In genomic region chr11:46073850-46074688, GRCm38 (mm10) we compare ENCODE assay signal across 12 mouse cellular contexts. TPM values are rescaled to one million over a fixed set of nuclear protein-coding genes. Genes with fewer than 3 reads are reported as not detected.
DNase-seq lines count a peak whose midpoint lies in the region; ATAC-seq and TF ChIP-seq lines count a peak whose summit lies in the region.
"Had no signal": no experiment of that assay in that cellular context is flagged by ENCODE, and none has a peak within 500 bp of the region (broad histone marks: within the 10 kb centered on the region; RNA-seq: fewer than 3 reads in every experiment).

No protein-coding gene starts in this region.

- no peak overlapping the region for H3K4me3 ChIP-seq in heart, embryonic 15.5 days
- no peak overlapping the region for H3K4me3 ChIP-seq in lung, postnatal 0 days (ENCODE audit: low read depth, low read length)
- no peak overlapping the region for H3K4me3 ChIP-seq in heart, postnatal 0 days (ENCODE audit: low read depth, low read length)
- no peak overlapping the region for H3K4me3 ChIP-seq in stomach, embryonic 16.5 days (replicated peaks; ENCODE audit: low read length)
- H3K4me3 ChIP-seq: forebrain, embryonic 13.5 days had no signal

- no peak for ATAC-seq in heart, embryonic 15.5 days (replicated peaks; ENCODE audit: insufficient number of reproducible peaks, insufficient read depth, low FRiP score, low read depth)
- no peak for ATAC-seq in lung, postnatal 0 days
- ATAC-seq in heart, postnatal 0 days (ENCODE audit: insufficient read depth, low read depth): no peak
- no peak for ATAC-seq in stomach, embryonic 16.5 days (ENCODE audit: insufficient read depth, low FRiP score)
- ATAC-seq: forebrain, embryonic 13.5 days; hindbrain, embryonic 16.5 days had no signal

- WGBS in heart, embryonic 15.5 days: 85% methylated on average over 17 of the region's 17 CpGs
- 83% methylated on average over 16 of the region's 17 CpGs for WGBS in lung, postnatal 0 days
- WGBS in heart, postnatal 0 days: 82% methylated on average over 17 of the region's 17 CpGs
- WGBS in stomach, embryonic 16.5 days: 85% methylated on average over 17 of the region's 17 CpGs

- H3K4me1 ChIP-seq in heart, embryonic 15.5 days (replicated peaks): peaks cover 74% of the 10 kb centered on the region
- peaks cover 6% of the 10 kb centered on the region; the same call in 1 of the 2 replicates for H3K4me1 ChIP-seq in lung, postnatal 0 days (ENCODE audit: insufficient read depth, low read depth, low read length)
- H3K4me1 ChIP-seq in heart, postnatal 0 days (ENCODE audit: control insufficient read depth, insufficient read depth): peaks cover 55% of the 10 kb centered on the region
- H3K4me1 ChIP-seq in stomach, embryonic 16.5 days (ENCODE audit: control insufficient read depth, insufficient read depth, low read length): peaks cover 29% of the 10 kb centered on the region

- no peaks in the 10 kb centered on the region for H3K27me3 ChIP-seq in heart, embryonic 15.5 days
- no peaks in the 10 kb centered on the region for H3K27me3 ChIP-seq in lung, postnatal 0 days (replicated peaks; ENCODE audit: insufficient read depth, low read length)
- no peaks in the 10 kb centered on the region for H3K27me3 ChIP-seq in heart, postnatal 0 days (ENCODE audit: control insufficient read depth, insufficient read depth, low read length)
- no peaks in the 10 kb centered on the region for H3K27me3 ChIP-seq in stomach, embryonic 16.5 days (ENCODE audit: control insufficient read depth, insufficient read depth, low read length)
- H3K27me3 ChIP-seq: forebrain, embryonic 13.5 days had no signal

- H3K9ac ChIP-seq in heart, embryonic 15.5 days: no peak overlapping the region
- no peak overlapping the region for H3K9ac ChIP-seq in lung, postnatal 0 days (replicated peaks; ENCODE audit: low read depth)
- H3K9ac ChIP-seq in heart, postnatal 0 days (replicated peaks; ENCODE audit: low read depth, low read length): no peak overlapping the region
- H3K9ac ChIP-seq in stomach, embryonic 16.5 days (ENCODE audit: low read length): no peak overlapping the region
- H3K9ac ChIP-seq: forebrain, embryonic 13.5 days had no signal

- TF ChIP-seq EP300 in lung, postnatal 0 days (IDR thresholded peaks at IDR 0.05): no peak
- TF ChIP-seq EP300 in heart, postnatal 0 days (IDR thresholded peaks at IDR 0.05; ENCODE audit: low read depth): no peak

- no peaks in the 10 kb centered on the region for H3K9me3 ChIP-seq in heart, embryonic 15.5 days (replicated peaks)
- H3K9me3 ChIP-seq in lung, postnatal 0 days (ENCODE audit: low read length): no peaks in the 10 kb centered on the region
- no peaks in the 10 kb centered on the region for H3K9me3 ChIP-seq in heart, postnatal 0 days (replicated peaks; ENCODE audit: control insufficient read depth, low read length)
- no peaks in the 10 kb centered on the region for H3K9me3 ChIP-seq in stomach, embryonic 16.5 days (replicated peaks; ENCODE audit: control insufficient read depth, low read length)
- H3K9me3 ChIP-seq: forebrain, embryonic 13.5 days had no signal

- no peak for DNase-seq in heart, postnatal 10 days
- DNase-seq in lung, postnatal 0 days (ENCODE audit: low spot score): no peak
- no peak for DNase-seq in lung, postnatal 36 days
- no peak for DNase-seq in heart, postnatal 0 days (ENCODE audit: low spot score)
- DNase-seq in layer of hippocampus, postnatal 14 days (ENCODE audit: low spot score in 2 of 2): no peak
- DNase-seq: cerebellum, adult 18-20 months; gastrocnemius, postnatal 10 days; right cerebral cortex, postnatal 4 days had no signal

- intact Hi-C loops in heart, postnatal 10 days (cut with DNase I): loop anchor here (2.0 kb wide), 1 partner anchor 15 kb away; no protein-coding TSS in a partner anchor

- H3K36me3 ChIP-seq in heart, embryonic 15.5 days: peaks cover 24% of the 10 kb centered on the region
- H3K36me3 ChIP-seq in lung, postnatal 0 days (ENCODE audit: insufficient read depth, low read length): no peaks in the 10 kb centered on the region
- H3K36me3 ChIP-seq in heart, postnatal 0 days (replicated peaks; ENCODE audit: control insufficient read depth, insufficient read depth, low read length): peaks cover 40% of the 10 kb centered on the region
- peaks cover 7% of the 10 kb centered on the region; the same call in 1 of the 2 replicates for H3K36me3 ChIP-seq in stomach, embryonic 16.5 days (ENCODE audit: control insufficient read depth, insufficient read depth, low read length)

- TF ChIP-seq CTCF in lung, postnatal 0 days (IDR thresholded peaks at IDR 0.05): no peak
- TF ChIP-seq CTCF in heart, postnatal 0 days (IDR thresholded peaks at IDR 0.05; ENCODE audit: low read depth): no peak

- no peak overlapping the region for H3K4me2 ChIP-seq in heart, embryonic 15.5 days
- H3K4me2 ChIP-seq in lung, postnatal 0 days (replicated peaks; ENCODE audit: low read depth, low read length): no peak overlapping the region
- H3K4me2 ChIP-seq in heart, postnatal 0 days (ENCODE audit: low read depth, low read length): no peak overlapping the region
- no peak overlapping the region for H3K4me2 ChIP-seq in stomach, embryonic 16.5 days (ENCODE audit: low read depth, low read length)
- H3K4me2 ChIP-seq: forebrain, embryonic 13.5 days had no signal

- H3K27ac ChIP-seq in heart, embryonic 15.5 days: peak overlapping the region; percentile 68
- H3K27ac ChIP-seq in lung, postnatal 0 days (ENCODE audit: low read length): peak overlapping the region; percentile 68
- H3K27ac ChIP-seq in heart, postnatal 0 days (ENCODE audit: low read depth): peak overlapping the region; percentile 98
- H3K27ac ChIP-seq in stomach, embryonic 16.5 days (ENCODE audit: low read length): peak overlapping the region; percentile 61; the same call in 1 of the 2 replicates
- H3K27ac ChIP-seq: forebrain, embryonic 13.5 days had no signal

RNA-seq across cellular contexts. Expression of gene Adam19, which starts 18.3 kb away (rescaled TPM):
- 19.6 and 26.5 TPM in 2 replicates for polyA plus RNA-seq in heart, embryonic 15.5 days (2015; fragmentation: Nextera tagmentation; extraction: Ambion mirVana)
- total RNA-seq in heart, postnatal 10 days (2021): 100 to 1,000 TPM; 115 to 153 TPM
- 11.4 and 12.4 TPM in 2 replicates for polyA plus RNA-seq in lung, postnatal 0 days (2015; fragmentation: Nextera tagmentation; extraction: Ambion mirVana)
- total RNA-seq in heart, postnatal 0 days (2014; rRNA removed; ENCODE audit: low replicate concordance): 59.8 and 67.9 TPM in 2 replicates
- polyA plus RNA-seq in heart, postnatal 0 days (2015; fragmentation: Nextera tagmentation; extraction: Ambion mirVana): 10.1 and 15.8 TPM in 2 replicates
- 22.0 and 22.4 TPM in 2 replicates for polyA plus RNA-seq in stomach, embryonic 16.5 days (2015; fragmentation: Nextera tagmentation; extraction: Ambion mirVana)
- 10 to 100 TPM; 27.5 to 28.4 TPM for total RNA-seq in layer of hippocampus, postnatal 14 days (2021)

RNA-seq across cellular contexts. Expression of gene Gm12166, which starts 21.9 kb away (rescaled TPM):
- polyA plus RNA-seq in heart, embryonic 15.5 days (2015; fragmentation: Nextera tagmentation; extraction: Ambion mirVana): 2.9 and 4.4 TPM in 2 replicates
- 1 to 10 TPM; 2.5 to 3.4 TPM for total RNA-seq in heart, postnatal 10 days (2021)
- 8.0 and 8.3 TPM in 2 replicates for polyA plus RNA-seq in lung, postnatal 0 days (2015; fragmentation: Nextera tagmentation; extraction: Ambion mirVana)
- 1.8 and 2.8 TPM in 2 replicates for total RNA-seq in heart, postnatal 0 days (2014; rRNA removed; ENCODE audit: low replicate concordance)
- 3.6 and 3.9 TPM in 2 replicates for polyA plus RNA-seq in heart, postnatal 0 days (2015; fragmentation: Nextera tagmentation; extraction: Ambion mirVana)
- 4.7 and 7.9 TPM in 2 replicates for polyA plus RNA-seq in stomach, embryonic 16.5 days (2015; fragmentation: Nextera tagmentation; extraction: Ambion mirVana)
- total RNA-seq in layer of hippocampus, postnatal 14 days (2021): 1 to 10 TPM; 2.7 to 6.0 TPM
